Mouse (Mus musculus): ENCODE results near the gene Cabs1. TPM values are rescaled to one million over a fixed set of nuclear protein-coding genes. Genes with fewer than 3 reads are reported as not detected.

Cabs1 gene
- total RNA-seq (2015; ENCODE audit: low replicate concordance) (not detected in 2 replicates), total RNA-seq (2017; ENCODE audit: low replicate concordance) (not detected in 2 replicates)

GRCm38 (mm10) chr5:87979139-87979538, at the start of gene Cabs1:
Gene Cabs1, plus strand, starts transcription at chr5:87979439.
- no peak for ATAC-seq (replicated peaks; ENCODE audit: low FRiP score, poor library complexity, severe bottlenecking)

- no peak for ATAC-seq (replicated peaks; ENCODE audit: low FRiP score, poor library complexity, severe bottlenecking)
These were observed 47.6 kb upstream of the Cabs1 start for GRCm38 (mm10) chr5:87931603-87932002.

GRCm38 (mm10) chr5:87940752-87941151, 38.5 kb upstream of the Cabs1 start:
- no peak for ATAC-seq (replicated peaks; ENCODE audit: low FRiP score, poor library complexity, severe bottlenecking)

- ATAC-seq (replicated peaks; ENCODE audit: low FRiP score, poor library complexity, severe bottlenecking), result no peak
These were observed 36.7 kb upstream of the Cabs1 start for GRCm38 (mm10) chr5:87942515-87942914.

- no peak for ATAC-seq (replicated peaks; ENCODE audit: low FRiP score, poor library complexity, severe bottlenecking)
These were observed 27.4 kb upstream of the Cabs1 start for GRCm38 (mm10) chr5:87951836-87952235.

GRCm38 (mm10) chr5:87969201-87969600, 10.0 kb upstream of the Cabs1 start, which contains the start of the genes 2310003L06Rik and Gm28434:
Gene 2310003L06Rik, plus strand, starts transcription at chr5:87969459.
Gene Gm28434, plus strand, starts transcription at chr5:87969517.
- ATAC-seq (replicated peaks; ENCODE audit: low FRiP score, poor library complexity, severe bottlenecking), result no peak

GRCm38 (mm10) chr5:87982468-87983214, 3.4 kb downstream of the Cabs1 start:
- no peak for ATAC-seq (replicated peaks; ENCODE audit: low FRiP score, poor library complexity, severe bottlenecking)

GRCm38 (mm10) chr5:88002249-88002648, 23.0 kb downstream of the Cabs1 start, which contains the start of gene Smr3a:
Gene Smr3a, plus strand, starts transcription at chr5:88002549.
- ATAC-seq (replicated peaks; ENCODE audit: low FRiP score, poor library complexity, severe bottlenecking), result no peak

- no peak for ATAC-seq (replicated peaks; ENCODE audit: low FRiP score, poor library complexity, severe bottlenecking)
These were observed 26.0 kb downstream of the Cabs1 start for GRCm38 (mm10) chr5:88005241-88005640.

Other genes with a start within 250 kb of the Cabs1 start
- not detected in 2 replicates for gene Csn1s2a, start 204.9 kb upstream of the Cabs1 start, total RNA-seq (2015; ENCODE audit: low replicate concordance)
- gene Csn1s2a, start 204.9 kb upstream of the Cabs1 start, total RNA-seq (2017; ENCODE audit: low replicate concordance), result not detected in 2 replicates
- gene Csn1s2b, start 171.4 kb upstream of the Cabs1 start, total RNA-seq (2015; ENCODE audit: low replicate concordance), result not detected in 2 replicates
- gene Csn1s2b, start 171.4 kb upstream of the Cabs1 start, total RNA-seq (2017; ENCODE audit: low replicate concordance), result not detected in 2 replicates
- not detected in 2 replicates for gene Prr27, start 153.8 kb upstream of the Cabs1 start, total RNA-seq (2015; ENCODE audit: low replicate concordance)
- gene Prr27, start 153.8 kb upstream of the Cabs1 start, total RNA-seq (2017; ENCODE audit: low replicate concordance), result not detected in 2 replicates
- not detected in 2 replicates for gene Odam, start 94.4 kb upstream of the Cabs1 start, total RNA-seq (2015; ENCODE audit: low replicate concordance)
- gene Odam, start 94.4 kb upstream of the Cabs1 start, total RNA-seq (2017; ENCODE audit: low replicate concordance), result not detected in 2 replicates
- gene Csn3, start 53.9 kb upstream of the Cabs1 start, total RNA-seq (2015; ENCODE audit: low replicate concordance), result not detected in 2 replicates
- not detected in 2 replicates for gene Csn3, start 53.9 kb upstream of the Cabs1 start, total RNA-seq (2017; ENCODE audit: low replicate concordance)
- gene 2310003L06Rik, start 10.0 kb upstream of the Cabs1 start, total RNA-seq (2015; ENCODE audit: low replicate concordance), result not detected in 2 replicates
- not detected in 2 replicates for gene 2310003L06Rik, start 10.0 kb upstream of the Cabs1 start, total RNA-seq (2017; ENCODE audit: low replicate concordance)
- not detected in 2 replicates for gene Gm28434, start 9.9 kb upstream of the Cabs1 start, total RNA-seq (2015; ENCODE audit: low replicate concordance)
- gene Gm28434, start 9.9 kb upstream of the Cabs1 start, total RNA-seq (2017; ENCODE audit: low replicate concordance), result not detected in 2 replicates
- not detected in 2 replicates for gene Smr3a, start 23.1 kb downstream of the Cabs1 start, total RNA-seq (2015; ENCODE audit: low replicate concordance)
- not detected in 2 replicates for gene Smr3a, start 23.1 kb downstream of the Cabs1 start, total RNA-seq (2017; ENCODE audit: low replicate concordance)
- not detected in 2 replicates for gene Smr2, start 107.1 kb downstream of the Cabs1 start, total RNA-seq (2015; ENCODE audit: low replicate concordance)
- gene Smr2, start 107.1 kb downstream of the Cabs1 start, total RNA-seq (2017; ENCODE audit: low replicate concordance), result not detected in 2 replicates
- gene Gm11116, start 132.1 kb downstream of the Cabs1 start, total RNA-seq (2015; ENCODE audit: low replicate concordance), result not detected in 2 replicates
- not detected in 2 replicates for gene Gm11116, start 132.1 kb downstream of the Cabs1 start, total RNA-seq (2017; ENCODE audit: low replicate concordance)
- not detected in 2 replicates for gene Gm11115, start 174.7 kb downstream of the Cabs1 start, total RNA-seq (2015; ENCODE audit: low replicate concordance)
- not detected in 2 replicates for gene Gm11115, start 174.7 kb downstream of the Cabs1 start, total RNA-seq (2017; ENCODE audit: low replicate concordance)

Data from erythroid progenitor cell, adult 5-6 weeks (primary cell).